Mouse (Mus musculus) 3134 (cell line): ENCODE measurements around the gene Uqcrc2.

Experiments
- DNase-seq: peaks from one replicate; pipeline ENCODE4 v3.0.0-alpha.2; 2011; ENCODE audit warnings: low spot score; ENCODE audit not compliant: insufficient read length; ENCODE audit errors: extremely low read depth

The Uqcrc2 gene

GRCm38 (mm10) chr7:120685227-120685626 is 50.3 kb downstream of the Uqcrc2 start:
- DNase-seq = no peak

- DNase-seq = no peak
Observed at GRCm38 (mm10) chr7:120690634-120691033, 55.7 kb downstream of the Uqcrc2 start.

DNA sequence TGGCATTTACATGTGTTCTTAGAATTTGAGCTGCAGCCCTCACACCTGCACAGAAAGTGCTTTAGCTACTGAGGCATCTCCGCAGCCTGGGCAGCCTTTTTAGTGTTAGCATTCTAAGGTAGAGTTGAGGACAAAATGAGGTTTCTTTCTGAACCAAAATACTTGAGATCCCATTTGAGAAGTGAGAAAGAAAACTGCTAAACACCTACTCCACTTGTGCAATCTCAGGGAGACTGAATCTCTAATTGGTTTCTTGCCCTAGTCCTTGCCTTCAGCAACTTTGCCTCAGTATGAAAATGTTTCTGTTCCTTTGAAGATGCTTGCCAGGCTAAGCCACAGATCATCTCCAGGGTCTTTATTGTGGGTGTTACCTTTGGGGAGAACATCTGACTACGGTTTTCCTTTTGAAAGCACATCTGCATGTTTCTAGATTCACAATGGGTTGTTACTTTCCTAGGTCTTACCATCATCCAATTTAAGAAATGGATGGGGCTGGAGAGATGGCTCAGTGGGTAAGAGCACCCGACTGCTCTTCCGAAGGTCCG is 58.9 kb downstream of the Uqcrc2 start:
- no peak for DNase-seq

DNA sequence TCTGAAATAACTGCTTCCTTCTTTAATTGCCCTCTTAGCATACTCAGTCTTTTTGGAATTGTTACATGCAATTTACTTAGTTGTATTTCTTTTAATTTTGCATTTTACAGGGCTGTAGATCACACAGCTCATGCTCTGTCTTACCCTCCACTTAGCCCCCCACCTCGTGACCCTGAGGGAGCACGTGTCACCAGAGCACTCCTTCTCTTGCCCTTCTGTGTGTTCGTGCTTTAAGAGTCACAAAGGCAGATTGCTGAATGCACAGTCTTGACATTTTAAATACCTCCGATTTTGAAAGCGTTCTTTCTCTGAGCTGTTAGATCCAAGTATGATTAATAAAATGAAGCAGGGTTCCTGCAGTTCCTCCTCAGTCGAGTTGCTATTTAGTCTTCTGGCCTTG is 60.2 kb downstream of the Uqcrc2 start:
- no peak for DNase-seq

DNA sequence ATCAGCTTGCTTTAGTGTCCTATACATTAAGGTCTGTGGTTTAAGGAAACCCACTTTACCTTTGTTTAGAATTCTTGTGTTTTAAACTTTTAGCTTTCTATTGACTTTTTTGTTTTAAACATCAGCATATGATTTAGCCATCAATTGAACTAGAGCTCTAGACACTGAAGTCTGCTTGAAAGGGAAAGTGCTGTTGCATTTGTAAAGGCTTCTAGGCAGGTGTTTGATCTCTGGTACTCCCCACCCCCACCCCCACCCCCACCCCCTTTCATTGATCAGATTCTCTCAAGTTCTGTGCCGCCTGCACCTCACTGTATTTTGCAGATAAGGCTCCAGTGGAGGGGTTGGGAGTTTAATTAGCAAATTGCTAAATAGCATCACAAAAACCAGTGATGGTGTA is 60.7 kb downstream of the Uqcrc2 start:
- no peak for DNase-seq

GRCm38 (mm10) chr7:120696331-120696730 is 61.4 kb downstream of the Uqcrc2 start:
- no peak for DNase-seq

GRCm38 (mm10) chr7:120699586-120699985 is 64.6 kb downstream of the Uqcrc2 start:
- no peak for DNase-seq

- no peak for DNase-seq
Observed at GRCm38 (mm10) chr7:120703888-120704287, 68.9 kb downstream of the Uqcrc2 start.
